Mouse (Mus musculus): ENCODE results near the gene Ubqln4. TPM values are rescaled to one million over a fixed set of nuclear protein-coding genes. Genes with fewer than 3 reads are reported as not detected.

The Ubqln4 gene
- polyA plus RNA-seq, 1 experiment = 50.4 TPM

DNA sequence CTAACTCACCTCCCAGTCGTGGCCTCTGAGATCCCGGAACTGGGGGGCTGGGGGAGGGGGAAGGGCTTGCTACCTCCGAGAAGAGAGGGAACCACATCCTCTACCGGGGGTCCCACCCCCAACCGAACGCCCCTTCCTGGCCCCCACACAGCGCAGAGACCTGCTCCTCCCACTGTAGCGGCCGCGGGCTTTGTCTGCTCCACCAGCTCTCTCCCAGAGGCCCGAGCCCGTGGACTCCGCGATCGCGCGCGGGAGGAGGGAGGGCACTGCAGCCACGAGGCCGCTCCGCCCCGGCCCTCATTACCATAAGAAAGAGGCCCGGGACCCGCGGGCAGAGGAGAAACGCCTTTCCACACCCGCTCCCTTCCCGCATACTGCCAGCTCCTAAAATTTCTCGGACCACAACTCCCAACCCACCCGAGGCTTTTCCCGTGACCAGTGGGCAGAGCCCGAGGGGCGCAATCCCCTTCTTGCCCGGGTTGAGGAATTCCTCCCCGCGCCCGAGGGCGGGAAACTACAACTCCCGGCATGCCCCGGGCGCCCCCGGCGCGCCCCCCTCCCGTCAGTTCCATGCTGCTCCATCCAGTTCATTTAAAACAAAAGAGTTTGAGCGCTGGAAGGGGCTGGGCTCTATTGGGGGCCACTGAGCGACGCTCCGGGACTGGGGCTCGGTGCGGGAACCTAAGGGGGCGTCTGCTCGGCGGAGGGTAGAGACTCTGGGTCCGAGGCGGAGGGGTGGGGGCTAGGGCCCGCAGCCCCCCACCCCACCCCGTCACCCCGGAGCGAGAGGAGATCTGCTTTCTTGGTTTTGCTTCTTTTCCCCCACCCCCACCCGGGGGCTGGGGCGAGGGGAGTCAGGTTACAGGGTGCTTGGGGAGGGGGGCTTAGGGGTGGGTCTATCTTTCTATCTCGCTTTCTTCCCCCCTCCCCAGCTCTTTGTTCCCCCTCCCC lies 21.9 kb upstream of the Ubqln4 start:
- Histone ChIP-seq H3K27ac (ENCODE audit: insufficient read depth, low read length) (peak overlapping the region; percentile 78), H3K4me1 (ENCODE audit: control insufficient read depth, insufficient read depth, low read length) (peaks cover 15% of the 10 kb centered on the region), H3K4me3 (ENCODE audit: insufficient read depth, low read length) (peak overlapping the region; percentile 91)
- TF ChIP-seq POLR2A (IDR thresholded peaks at IDR 0.05; ENCODE audit: low read depth, low read length) (peak; percentile 59), CTCF (IDR thresholded peaks at IDR 0.05; ENCODE audit: borderline replicate concordance, insufficient read depth, low read length) (no peak)

DNA sequence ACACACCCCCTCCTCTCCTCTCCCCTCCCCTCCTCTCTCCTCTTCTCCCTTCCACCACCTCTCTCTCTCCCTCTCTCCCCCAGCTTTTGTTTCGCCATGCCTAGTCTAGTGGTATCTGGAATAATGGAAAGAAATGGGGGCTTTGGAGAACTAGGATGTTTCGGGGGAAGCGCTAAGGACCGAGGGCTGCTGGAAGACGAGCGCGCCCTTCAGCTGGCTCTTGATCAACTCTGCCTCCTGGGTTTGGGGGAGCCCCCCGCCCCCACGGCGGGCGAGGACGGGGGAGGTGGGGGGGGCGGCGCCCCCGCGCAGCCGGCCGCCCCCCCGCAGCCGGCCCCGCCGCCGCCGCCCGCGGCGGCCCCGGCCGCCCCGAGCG lies 21.3 kb upstream of the Ubqln4 start, which contains the start of gene Mex3a:
TSS of gene Mex3a (plus strand) at position 97 of the 376 bp plus-strand sequence.
- TF ChIP-seq POLR2A (IDR thresholded peaks at IDR 0.05; ENCODE audit: low read depth, low read length) (no peak), CTCF (IDR thresholded peaks at IDR 0.05; ENCODE audit: borderline replicate concordance, insufficient read depth, low read length) (no peak)
- H3K4me1 ChIP-seq (ENCODE audit: control insufficient read depth, insufficient read depth, low read length) = peaks cover 17% of the 10 kb centered on the region
- peak within 1 kb of the TSS; percentile 78 for H3K27ac ChIP-seq (ENCODE audit: insufficient read depth, low read length)
- peak within 1 kb of the TSS; percentile 91 for H3K4me3 ChIP-seq (ENCODE audit: insufficient read depth, low read length)

DNA sequence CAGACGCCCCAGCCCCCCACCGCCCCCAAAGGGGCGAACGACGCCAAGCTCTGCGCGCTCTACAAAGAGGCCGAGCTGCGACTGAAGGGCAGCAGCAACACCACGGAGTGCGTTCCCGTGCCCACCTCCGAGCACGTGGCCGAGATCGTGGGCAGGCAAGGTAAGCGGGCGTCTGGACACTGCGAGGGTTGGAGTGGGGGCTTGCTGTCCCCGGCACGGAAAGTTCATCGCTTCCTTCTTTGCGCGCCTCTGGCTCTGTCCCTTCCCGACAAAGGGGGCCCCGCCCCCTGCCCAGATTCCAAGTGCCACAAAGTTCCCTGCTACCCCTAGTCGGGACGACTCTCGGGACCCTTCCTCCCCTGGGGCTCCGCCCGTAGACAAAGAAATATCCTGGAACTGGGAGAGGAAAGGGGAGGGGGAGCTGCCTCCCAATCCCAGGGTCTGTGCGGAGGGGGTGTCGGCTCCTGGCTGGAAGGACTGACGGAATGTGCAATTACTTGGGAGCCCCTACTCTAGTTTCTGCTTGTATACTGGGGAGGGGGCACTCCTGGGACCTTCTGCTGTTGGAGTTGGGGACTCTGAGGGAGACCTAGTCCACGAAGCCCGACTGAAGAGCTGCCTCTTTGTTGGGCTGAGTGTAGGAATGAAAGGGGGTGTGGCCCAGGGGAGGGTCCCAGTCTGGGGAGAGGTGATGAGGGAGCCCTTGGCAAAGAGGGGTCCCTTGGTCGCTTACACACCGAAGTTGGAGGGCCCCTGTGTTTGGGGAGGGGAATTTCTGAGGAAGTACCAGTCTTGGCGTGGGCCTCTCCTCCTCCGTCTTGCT lies 20.7 kb upstream of the Ubqln4 start:
- TF ChIP-seq CTCF (IDR thresholded peaks at IDR 0.05; ENCODE audit: borderline replicate concordance, insufficient read depth, low read length) (no peak), POLR2A (IDR thresholded peaks at IDR 0.05; ENCODE audit: low read depth, low read length) (peak; percentile 59)

DNA sequence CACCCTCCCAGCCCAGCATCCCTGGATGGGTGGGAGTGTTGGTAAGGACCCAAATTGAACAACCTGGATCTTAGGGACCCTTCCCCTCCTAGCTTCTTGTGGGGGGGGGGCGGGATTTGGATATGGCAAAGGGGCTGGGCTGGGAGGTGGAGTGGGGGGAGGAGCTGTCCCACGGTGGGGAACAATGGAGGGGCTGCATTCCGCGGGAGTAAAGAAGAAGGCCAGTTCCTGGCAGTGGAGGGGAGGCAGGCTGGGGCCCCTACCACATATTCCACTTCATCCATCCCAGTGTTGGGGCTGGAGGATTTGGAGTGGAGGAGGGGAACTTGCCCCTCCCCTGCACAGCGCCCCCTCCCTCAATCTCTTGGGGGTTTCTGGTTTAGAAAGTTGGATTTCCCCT lies 19.9 kb upstream of the Ubqln4 start:
- Histone ChIP-seq H3K27ac (ENCODE audit: insufficient read depth, low read length) (no peak overlapping the region), H3K4me1 (ENCODE audit: control insufficient read depth, insufficient read depth, low read length) (peaks cover 17% of the 10 kb centered on the region), H3K4me3 (ENCODE audit: insufficient read depth, low read length) (peak overlapping the region; percentile 70)
- no peak for TF ChIP-seq POLR2A (IDR thresholded peaks at IDR 0.05; ENCODE audit: low read depth, low read length)
- no peak for TF ChIP-seq CTCF (IDR thresholded peaks at IDR 0.05; ENCODE audit: borderline replicate concordance, insufficient read depth, low read length)

More for the DNA sequence above, 20.7 kb upstream of the Ubqln4 start:
- Histone ChIP-seq H3K27ac (ENCODE audit: insufficient read depth, low read length) (peak overlapping the region; percentile 32), H3K4me1 (ENCODE audit: control insufficient read depth, insufficient read depth, low read length) (peaks cover 17% of the 10 kb centered on the region), H3K4me3 (ENCODE audit: insufficient read depth, low read length) (peak overlapping the region; percentile 70)

DNA sequence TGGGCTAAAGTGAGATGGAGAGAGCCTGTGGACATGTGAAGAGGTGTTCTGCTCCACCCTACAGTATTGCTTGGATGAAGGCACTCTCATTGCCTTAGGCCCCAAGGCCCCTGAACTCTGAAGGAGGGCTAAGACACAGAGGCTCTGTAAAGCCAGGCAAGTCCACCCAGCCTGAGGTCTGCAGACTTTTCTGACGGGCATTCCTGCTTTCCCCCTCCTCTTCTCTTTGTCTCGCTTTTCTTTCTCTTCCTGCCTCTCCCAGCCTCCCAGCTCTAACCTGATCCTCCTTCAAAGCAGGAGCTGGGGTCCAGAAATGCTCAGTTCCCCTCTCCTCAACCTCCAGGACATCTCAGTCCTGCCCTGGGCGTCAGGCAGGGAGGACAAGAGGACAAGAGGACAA lies 18.6 kb upstream of the Ubqln4 start:
- H3K4me1 ChIP-seq (ENCODE audit: control insufficient read depth, insufficient read depth, low read length) = peaks cover 10% of the 10 kb centered on the region; the same call in 1 of the 2 replicates
- H3K27ac ChIP-seq (ENCODE audit: insufficient read depth, low read length) = no peak overlapping the region
- TF ChIP-seq CTCF (IDR thresholded peaks at IDR 0.05; ENCODE audit: borderline replicate concordance, insufficient read depth, low read length) (no peak), POLR2A (IDR thresholded peaks at IDR 0.05; ENCODE audit: low read depth, low read length) (no peak)
- H3K4me3 ChIP-seq (ENCODE audit: insufficient read depth, low read length) = peak overlapping the region; percentile 70; the same call in 1 of the 2 replicates

DNA sequence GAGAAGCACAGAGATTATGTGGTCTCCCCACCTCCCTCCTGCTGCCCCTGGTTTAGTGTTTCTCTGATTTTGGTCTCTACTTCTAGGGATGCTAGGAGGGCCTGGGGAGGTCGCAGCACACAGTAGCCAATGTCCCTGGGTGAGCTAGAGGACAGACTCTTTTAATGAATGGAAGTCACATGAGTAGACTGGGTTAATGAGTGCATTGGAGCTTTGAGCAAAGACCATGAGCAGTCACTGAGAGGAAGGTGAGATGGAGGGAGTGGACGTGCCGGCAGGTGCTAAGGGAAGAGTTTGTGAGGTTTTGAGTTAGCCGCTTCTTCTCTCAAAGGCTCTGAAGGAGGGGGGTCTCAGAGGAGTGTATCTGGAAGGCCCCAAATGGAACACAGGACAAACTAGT lies 18.0 kb upstream of the Ubqln4 start:
- no peak for TF ChIP-seq CTCF (IDR thresholded peaks at IDR 0.05; ENCODE audit: borderline replicate concordance, insufficient read depth, low read length)
- TF ChIP-seq POLR2A (IDR thresholded peaks at IDR 0.05; ENCODE audit: low read depth, low read length) = no peak
- Histone ChIP-seq H3K27ac (ENCODE audit: insufficient read depth, low read length) (no peak overlapping the region), H3K4me3 (ENCODE audit: insufficient read depth, low read length) (peak overlapping the region; percentile 23), H3K4me1 (ENCODE audit: control insufficient read depth, insufficient read depth, low read length) (peaks cover 10% of the 10 kb centered on the region; the same call in 1 of the 2 replicates)

DNA sequence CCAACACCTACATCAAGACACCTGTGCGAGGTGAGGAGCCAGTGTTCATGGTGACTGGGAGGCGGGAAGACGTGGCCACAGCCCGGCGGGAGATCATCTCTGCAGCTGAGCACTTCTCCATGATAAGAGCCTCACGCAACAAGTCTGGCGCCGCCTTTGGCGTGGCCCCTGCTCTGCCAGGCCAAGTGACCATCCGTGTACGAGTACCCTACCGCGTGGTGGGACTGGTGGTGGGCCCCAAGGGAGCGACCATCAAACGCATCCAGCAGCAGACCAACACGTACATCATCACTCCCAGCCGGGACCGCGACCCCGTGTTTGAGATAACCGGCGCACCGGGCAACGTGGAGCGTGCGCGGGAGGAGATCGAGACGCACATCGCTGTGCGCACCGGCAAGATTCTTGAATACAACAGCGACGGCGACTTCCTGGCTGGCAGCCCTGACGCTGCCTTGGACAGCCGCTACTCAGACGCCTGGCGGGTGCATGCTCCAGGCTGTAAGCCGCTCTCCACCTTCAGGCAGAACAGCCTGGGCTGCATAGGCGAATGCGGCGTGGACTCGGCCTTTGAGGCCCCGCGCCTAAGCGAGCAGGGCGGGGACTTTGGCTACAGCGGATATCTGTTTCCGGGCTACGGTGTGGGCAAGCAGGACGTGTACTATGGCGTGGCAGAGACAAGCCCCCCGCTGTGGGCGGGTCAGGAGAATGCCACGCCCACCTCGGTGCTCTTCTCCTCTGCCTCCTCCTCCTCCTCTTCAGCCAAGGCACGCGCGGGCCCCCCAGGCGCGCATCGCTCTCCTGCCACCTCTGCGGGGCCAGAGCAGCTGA lies 17.2 kb upstream of the Ubqln4 start:
- Histone ChIP-seq H3K4me3 (ENCODE audit: insufficient read depth, low read length) (peak overlapping the region; percentile 23), H3K27ac (ENCODE audit: insufficient read depth, low read length) (no peak overlapping the region), H3K4me1 (ENCODE audit: control insufficient read depth, insufficient read depth, low read length) (peaks cover 12% of the 10 kb centered on the region; the same call in 1 of the 2 replicates)
- TF ChIP-seq POLR2A (IDR thresholded peaks at IDR 0.05; ENCODE audit: low read depth, low read length) = peak; percentile 38; the same call in 1 of the 2 replicates
- no peak for TF ChIP-seq CTCF (IDR thresholded peaks at IDR 0.05; ENCODE audit: borderline replicate concordance, insufficient read depth, low read length)

DNA sequence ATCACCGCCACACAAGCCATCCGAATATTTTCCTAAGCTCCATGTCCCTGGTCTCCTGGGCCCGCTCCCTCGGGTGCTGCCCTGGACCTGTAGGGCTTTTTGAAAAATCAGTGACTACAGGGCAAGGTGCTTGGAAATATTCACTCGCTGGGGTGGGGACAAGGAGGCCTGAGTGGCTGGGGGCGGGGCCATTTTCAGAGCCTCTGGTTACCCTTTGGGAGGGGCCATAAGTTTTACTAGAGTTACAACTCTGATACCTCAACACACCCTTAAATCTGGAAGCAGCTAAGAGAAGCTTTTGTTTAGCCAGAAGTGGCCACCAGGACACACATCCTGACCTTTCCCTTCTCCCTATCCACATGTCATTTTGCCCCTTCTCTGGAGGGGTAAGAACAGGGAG lies 16.4 kb upstream of the Ubqln4 start:
- Histone ChIP-seq H3K4me1 (ENCODE audit: control insufficient read depth, insufficient read depth, low read length) (peaks cover 12% of the 10 kb centered on the region; the same call in 1 of the 2 replicates), H3K4me3 (ENCODE audit: insufficient read depth, low read length) (no peak overlapping the region), H3K27ac (ENCODE audit: insufficient read depth, low read length) (no peak overlapping the region)
- TF ChIP-seq CTCF (IDR thresholded peaks at IDR 0.05; ENCODE audit: borderline replicate concordance, insufficient read depth, low read length) = no peak
- TF ChIP-seq POLR2A (IDR thresholded peaks at IDR 0.05; ENCODE audit: low read depth, low read length) = no peak
